Mouse (Mus musculus): ENCODE data around the gene Kirrel3. TPM values are rescaled to one million over a fixed set of nuclear protein-coding genes. Genes with fewer than 3 reads are reported as not detected.

Kirrel3 gene
- total RNA-seq, 2 experiments from 2014 or later, result 0.64 to 0.83 TPM

GRCm38 (mm10) chr9:34733579-34733978 is 247.9 kb downstream of the Kirrel3 start:
- intact Hi-C loops (cut with DNase I), result no loop called here
- DNase-seq (ENCODE audit: low spot score), result no peak

GRCm38 (mm10) chr9:34734991-34735390 is 249.3 kb downstream of the Kirrel3 start:
- no peak for DNase-seq (ENCODE audit: low spot score)
- intact Hi-C loops (cut with DNase I), result no loop called here

- intact Hi-C loops (cut with DNase I), result no loop called here
- no peak for DNase-seq (ENCODE audit: low spot score)
Measured at GRCm38 (mm10) chr9:34739431-34739830, 253.7 kb downstream of the Kirrel3 start.

DNA sequence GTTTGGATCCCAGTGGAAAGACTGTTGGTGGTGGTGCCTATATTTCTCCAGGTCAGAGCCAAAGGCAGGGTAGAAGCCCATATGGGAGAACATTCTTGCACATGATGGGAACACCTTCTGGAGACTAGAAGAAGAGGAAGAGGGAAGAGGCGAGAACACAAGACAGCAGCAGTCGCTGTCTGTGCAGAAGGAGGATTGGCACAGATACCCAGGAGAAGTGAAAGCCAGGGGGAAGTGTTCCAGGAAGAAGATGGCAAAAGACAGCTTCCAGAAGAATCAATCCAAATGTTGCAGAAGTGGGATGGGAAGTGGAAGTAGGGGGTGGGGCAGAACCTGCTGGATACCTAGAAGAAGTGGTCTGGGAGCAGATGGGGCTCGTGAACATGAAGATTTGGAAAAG is 255.1 kb downstream of the Kirrel3 start:
- intact Hi-C loops (cut with DNase I), result no loop called here
- DNase-seq (ENCODE audit: low spot score), result no peak

GRCm38 (mm10) chr9:34748003-34748402 is 262.3 kb downstream of the Kirrel3 start:
- DNase-seq (ENCODE audit: low spot score), result no peak
- intact Hi-C loops (cut with DNase I), result loop anchor here (2.0 kb wide), 1 partner anchor 87 kb away; no protein-coding TSS in a partner anchor

- intact Hi-C loops (cut with DNase I), result loop anchor here (2.0 kb wide), 1 partner anchor 88 kb away; no protein-coding TSS in a partner anchor
- DNase-seq (ENCODE audit: low spot score), result no peak
Measured at GRCm38 (mm10) chr9:34749161-34749560, 263.5 kb downstream of the Kirrel3 start.

DNA sequence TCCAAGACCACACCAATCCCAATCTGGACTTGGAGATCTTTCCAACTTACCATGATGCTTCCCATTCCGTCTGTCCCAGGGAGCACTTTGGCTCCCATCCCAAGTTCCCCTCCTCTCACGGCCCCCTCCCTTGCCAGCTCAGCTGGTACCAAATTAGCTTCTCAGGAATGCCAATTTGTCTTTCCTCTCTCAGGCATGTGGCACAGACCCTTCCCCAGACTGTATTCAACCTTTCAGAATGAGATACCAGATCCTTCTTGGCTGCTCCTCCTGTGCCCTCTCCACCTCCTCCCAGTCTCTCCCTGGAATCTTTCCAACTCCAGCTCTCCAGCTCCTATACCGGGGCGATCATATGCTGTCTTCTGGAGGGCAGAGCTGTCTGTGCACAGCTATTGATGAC is 264.2 kb downstream of the Kirrel3 start:
- intact Hi-C loops (cut with DNase I), result loop anchor here (2.0 to 10.0 kb wide), 4 partner anchors 89 to 415 kb away; no protein-coding TSS in a partner anchor
- no peak for DNase-seq (ENCODE audit: low spot score)

GRCm38 (mm10) chr9:34750887-34751286 is 265.2 kb downstream of the Kirrel3 start:
- no peak for DNase-seq (ENCODE audit: low spot score)
- intact Hi-C loops (cut with DNase I), result loop anchor here (5.0 to 10.0 kb wide), 3 partner anchors 204 to 414 kb away; no protein-coding TSS in a partner anchor

GRCm38 (mm10) chr9:34752076-34752800 is 266.5 kb downstream of the Kirrel3 start:
- intact Hi-C loops (cut with DNase I), result loop anchor here (5.0 to 10.0 kb wide), 3 partner anchors 203 to 413 kb away; no protein-coding TSS in a partner anchor
- DNase-seq (ENCODE audit: low spot score), result no peak

DNA sequence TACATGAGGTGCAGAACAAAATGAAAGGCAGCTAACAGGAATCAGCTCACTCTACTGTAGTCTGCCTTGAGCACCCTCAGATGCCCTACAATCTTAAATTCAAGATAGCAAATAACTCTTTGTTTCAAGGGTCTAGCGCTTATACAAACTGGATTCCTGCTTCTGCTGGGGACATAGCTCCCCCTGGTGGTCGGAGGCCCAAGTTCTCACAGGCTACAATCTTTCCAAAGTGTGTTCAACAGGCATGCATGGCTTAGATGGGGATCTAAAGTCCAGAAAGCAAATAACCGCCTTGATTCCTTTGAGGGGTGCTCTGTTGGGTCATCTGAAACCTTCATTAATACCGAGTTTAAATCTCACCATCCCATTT is 267.1 kb downstream of the Kirrel3 start:
- intact Hi-C loops (cut with DNase I), result loop anchor here (5.0 to 10.0 kb wide), 3 partner anchors 202 to 412 kb away; no protein-coding TSS in a partner anchor
- no peak for DNase-seq (ENCODE audit: low spot score)

DNA sequence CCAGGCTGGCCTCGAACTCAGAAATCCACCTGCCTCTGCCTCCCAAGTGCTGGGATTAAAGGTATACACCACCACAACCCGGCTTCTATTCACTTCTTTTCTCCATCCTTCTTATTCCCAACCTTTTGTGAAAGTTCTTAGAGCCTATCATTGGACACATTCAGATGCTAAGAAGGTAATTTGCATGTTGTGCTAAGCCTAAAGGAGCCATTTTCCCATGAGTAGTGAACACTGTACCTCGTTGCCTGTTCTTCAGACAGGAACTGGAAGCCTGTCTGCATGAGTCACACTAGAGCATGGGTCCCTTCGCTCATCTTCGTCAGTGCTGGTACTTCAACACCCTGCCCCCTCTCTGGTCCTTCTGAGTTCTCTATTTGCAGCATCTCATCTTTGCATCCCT is 268.2 kb downstream of the Kirrel3 start:
- intact Hi-C loops (cut with DNase I), result loop anchor here (1.0 to 10.0 kb wide), 4 partner anchors 201 to 411 kb away; no protein-coding TSS in a partner anchor
- no peak for DNase-seq (ENCODE audit: low spot score)

- DNase-seq (ENCODE audit: low spot score), result no peak
- intact Hi-C loops (cut with DNase I), result loop anchor here (1.0 to 10.0 kb wide), 4 partner anchors 200 to 410 kb away; no protein-coding TSS in a partner anchor
Measured at GRCm38 (mm10) chr9:34754523-34755097, 268.9 kb downstream of the Kirrel3 start.

DNA sequence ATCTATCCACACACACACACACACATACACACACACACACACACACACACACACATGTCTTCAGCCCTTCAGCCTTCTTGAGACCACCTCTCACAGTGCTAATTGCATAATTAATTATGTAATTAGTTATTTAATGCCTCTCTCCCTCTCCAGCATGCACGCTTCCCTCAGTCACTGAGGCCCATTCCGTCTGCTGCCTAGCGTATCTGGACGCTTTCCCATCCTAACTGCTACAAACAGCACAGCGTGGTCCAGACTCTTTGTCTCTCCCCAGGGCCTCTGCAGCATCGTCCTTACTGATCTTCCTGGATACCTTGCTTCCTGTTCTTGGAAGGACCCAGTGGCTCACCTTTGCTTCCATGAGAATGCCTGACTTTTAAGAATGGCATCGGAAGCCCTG is 270.4 kb downstream of the Kirrel3 start:
- DNase-seq (ENCODE audit: low spot score), result no peak
- intact Hi-C loops (cut with DNase I), result loop anchor here (10.0 kb wide), 2 partner anchors 199 to 409 kb away; no protein-coding TSS in a partner anchor

- DNase-seq (ENCODE audit: low spot score), result no peak
- intact Hi-C loops (cut with DNase I), result loop anchor here (10.0 kb wide), 2 partner anchors 196 to 406 kb away; no protein-coding TSS in a partner anchor
Measured at GRCm38 (mm10) chr9:34758925-34759324, 273.2 kb downstream of the Kirrel3 start.

- intact Hi-C loops (cut with DNase I), result no loop called here
- no peak for DNase-seq (ENCODE audit: low spot score)
Measured at GRCm38 (mm10) chr9:34760521-34760920, 274.8 kb downstream of the Kirrel3 start.

GRCm38 (mm10) chr9:34766792-34767623 is 281.3 kb downstream of the Kirrel3 start:
- DNase-seq (ENCODE audit: low spot score), result no peak
- intact Hi-C loops (cut with DNase I), result no loop called here

- DNase-seq (ENCODE audit: low spot score), result no peak
- intact Hi-C loops (cut with DNase I), result no loop called here
Measured at GRCm38 (mm10) chr9:34768961-34769360, 283.3 kb downstream of the Kirrel3 start.

DNA sequence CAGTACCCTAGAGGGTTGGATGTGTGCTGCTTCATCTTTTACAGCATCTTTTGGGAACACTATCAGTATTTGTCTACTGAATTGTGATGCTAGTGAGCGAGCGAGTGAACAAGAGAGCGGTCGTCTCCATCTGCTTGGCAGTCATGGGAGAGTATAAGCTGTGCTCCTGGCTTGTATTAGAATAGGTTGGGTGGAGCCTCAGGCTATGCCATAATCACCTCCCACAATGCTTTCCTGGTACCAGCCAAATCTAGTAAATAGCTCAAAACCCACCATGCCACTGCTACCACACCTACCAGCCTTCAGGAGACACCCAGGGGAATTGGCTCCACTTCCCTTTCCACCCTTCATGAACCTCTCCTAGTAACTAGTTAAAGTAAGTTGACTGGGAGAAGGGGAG is 285.3 kb downstream of the Kirrel3 start:
- intact Hi-C loops (cut with DNase I), result no loop called here
- DNase-seq (ENCODE audit: low spot score), result no peak

DNA sequence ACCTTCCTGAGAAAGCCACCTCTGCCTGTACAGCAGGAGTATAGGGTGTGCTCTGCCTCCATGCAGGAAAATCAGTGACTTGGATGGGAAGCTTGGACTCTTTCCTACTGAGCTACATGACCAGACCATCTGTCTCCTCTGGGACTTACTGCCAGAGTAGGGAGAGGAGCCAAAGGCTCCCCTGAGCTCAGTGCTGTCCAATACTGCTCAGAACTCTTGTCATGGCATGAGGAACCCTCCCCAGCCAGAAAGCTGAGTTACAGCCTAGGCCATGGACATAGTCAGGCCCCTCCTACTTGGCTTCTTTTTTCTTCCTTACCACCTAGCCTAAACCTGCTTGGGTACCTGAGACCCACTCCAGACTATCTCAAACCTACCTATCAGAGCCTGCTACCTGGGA is 285.7 kb downstream of the Kirrel3 start:
- intact Hi-C loops (cut with DNase I), result no loop called here
- DNase-seq (ENCODE audit: low spot score), result no peak

GRCm38 (mm10) chr9:34772022-34772437 is 286.3 kb downstream of the Kirrel3 start:
- intact Hi-C loops (cut with DNase I), result no loop called here

More at GRCm38 (mm10) chr9:34772022-34772437, 286.3 kb downstream of the Kirrel3 start:
- DNase-seq (ENCODE audit: low spot score), result no peak

All from heart, postnatal 25 days (tissue).